Mouse (Mus musculus) heart, embryonic 10.5 days (tissue): ENCODE results near the gene Samd14. TPM values are rescaled to one million over a fixed set of nuclear protein-coding genes. Genes with fewer than 3 reads are reported as not detected.
A peak's percentile ranks its signal among the peaks of the same experiment; 100 is the strongest.

ENCODE experiments used
- DNase-seq: peaks from one replicate; pipeline ENCODE4 v3.0.0-alpha.2; 2017; ENCODE audit warnings: low spot score
- H3K27ac ChIP-seq: fragments of 300-500 bp; sonication (generic); 2 replicates; pipeline ENCODE4 v1.5.1; 2016; ENCODE audit warnings: mild to moderate bottlenecking
- H3K27me3 ChIP-seq: fragments of 300-500 bp; sonication (generic); 2 replicates; pipeline ENCODE4 v1.6.1; 2016; ENCODE audit warnings: mild to moderate bottlenecking; ENCODE audit not compliant: poor library complexity, insufficient read depth, severe bottlenecking
- H3K36me3 ChIP-seq: fragments of 300-500 bp; sonication (generic); 2 replicates; pipeline ENCODE4 v1.6.1; 2016; ENCODE audit warnings: mild to moderate bottlenecking, moderate library complexity
- H3K4me1 ChIP-seq: fragments of 300-500 bp; sonication (generic); 2 replicates; pipeline ENCODE4 v1.6.1; 2016; ENCODE audit warnings: mild to moderate bottlenecking
- H3K4me3 ChIP-seq: fragments of 300-500 bp; sonication (generic); 2 replicates; pipeline ENCODE4 v1.5.1; 2016; ENCODE audit warnings: mild to moderate bottlenecking, moderate library complexity
- H3K9me3 ChIP-seq: fragments of 300-500 bp; sonication (generic); 2 replicates; pipeline ENCODE4 v1.6.1; 2016; ENCODE audit warnings: mild to moderate bottlenecking, moderate library complexity
- WGBS: fragments of 180-500 bp; shearing (Covaris S2); methylation state at CpG from one replicate; pipeline ENCODE4 v1.1.7; 2016; 5-methylcytosine and 5-hydroxymethylcytosine counted together
- polyA plus RNA-seq: library from polyadenylated mRNA; unstranded; fragments of >200 nt; fragmentation: Nextera tagmentation; extraction: Ambion mirVana; gene quantifications from 2 replicates; pipeline ENCODE4 v1.2.1, GENCODE M21; 2016

Gene Samd14
- polyA plus RNA-seq, 1 experiment from 2014 or later, result 18.8 TPM

DNA sequence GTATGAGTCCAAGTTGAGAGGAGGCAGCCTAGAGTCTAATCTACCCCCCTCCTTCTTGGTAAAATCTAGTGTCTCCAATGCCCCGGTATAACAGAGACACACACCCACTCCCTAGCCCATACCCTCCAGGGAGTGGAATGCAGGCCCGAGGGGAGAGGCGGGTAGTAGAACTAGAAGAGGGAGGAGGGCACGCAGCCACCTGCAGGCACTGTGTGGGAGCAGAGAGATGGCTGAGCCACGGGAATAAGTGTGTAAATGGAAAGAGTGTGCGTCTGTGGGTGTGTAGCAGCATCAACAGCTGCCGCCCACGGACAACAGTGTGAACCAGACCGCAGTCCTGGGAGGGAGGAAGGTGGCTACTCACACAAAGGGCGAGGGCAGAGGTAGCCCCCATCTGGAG lies 25.2 kb downstream of the Samd14 start:
- H3K36me3 ChIP-seq, result peaks cover 37% of the 10 kb centered on the region; the same call in 1 of the 2 replicates
- WGBS, result 67% methylated on average over 10 of the region's 10 CpGs

GRCm38 (mm10) chr11:95036521-95036920 lies 26.8 kb downstream of the Samd14 start:
- Histone ChIP-seq H3K27ac (no peak overlapping the region), H3K4me3 (no peak overlapping the region), H3K4me1 (peaks cover 38% of the 10 kb centered on the region), H3K36me3 (peaks cover 35% of the 10 kb centered on the region; the same call in 1 of the 2 replicates), H3K9me3 (no peaks in the 10 kb centered on the region), H3K27me3 (peaks cover 47% of the 10 kb centered on the region)
- 91% methylated on average over 5 of the region's 5 CpGs for WGBS
- no peak for DNase-seq

More for the DNA sequence above, 25.2 kb downstream of the Samd14 start:
- peaks cover 47% of the 10 kb centered on the region for H3K27me3 ChIP-seq
- H3K4me1 ChIP-seq, result peaks cover 27% of the 10 kb centered on the region
- no peak overlapping the region for H3K27ac ChIP-seq
- H3K4me3 ChIP-seq, result no peak overlapping the region
- no peaks in the 10 kb centered on the region for H3K9me3 ChIP-seq
- no peak for DNase-seq

- no peak overlapping the region for H3K27ac ChIP-seq
- WGBS, result 55% methylated on average over 6 of the region's 6 CpGs
These were observed 27.6 kb downstream of the Samd14 start for GRCm38 (mm10) chr11:95037306-95037705.

GRCm38 (mm10) chr11:95038156-95038817 lies 28.6 kb downstream of the Samd14 start:
- H3K27ac ChIP-seq, result no peak overlapping the region
- peaks cover 39% of the 10 kb centered on the region for H3K4me1 ChIP-seq
- no peaks in the 10 kb centered on the region for H3K9me3 ChIP-seq
- peaks cover 29% of the 10 kb centered on the region for H3K27me3 ChIP-seq
- 82% methylated on average over 14 of the region's 14 CpGs for WGBS
- peaks cover 28% of the 10 kb centered on the region; the same call in 1 of the 2 replicates for H3K36me3 ChIP-seq
- no peak overlapping the region for H3K4me3 ChIP-seq
- DNase-seq, result no peak

More at GRCm38 (mm10) chr11:95037306-95037705, 27.6 kb downstream of the Samd14 start:
- Histone ChIP-seq H3K36me3 (peaks cover 28% of the 10 kb centered on the region; the same call in 1 of the 2 replicates), H3K4me3 (no peak overlapping the region), H3K27me3 (peaks cover 39% of the 10 kb centered on the region), H3K4me1 (peaks cover 46% of the 10 kb centered on the region), H3K9me3 (no peaks in the 10 kb centered on the region)
- no peak for DNase-seq

DNA sequence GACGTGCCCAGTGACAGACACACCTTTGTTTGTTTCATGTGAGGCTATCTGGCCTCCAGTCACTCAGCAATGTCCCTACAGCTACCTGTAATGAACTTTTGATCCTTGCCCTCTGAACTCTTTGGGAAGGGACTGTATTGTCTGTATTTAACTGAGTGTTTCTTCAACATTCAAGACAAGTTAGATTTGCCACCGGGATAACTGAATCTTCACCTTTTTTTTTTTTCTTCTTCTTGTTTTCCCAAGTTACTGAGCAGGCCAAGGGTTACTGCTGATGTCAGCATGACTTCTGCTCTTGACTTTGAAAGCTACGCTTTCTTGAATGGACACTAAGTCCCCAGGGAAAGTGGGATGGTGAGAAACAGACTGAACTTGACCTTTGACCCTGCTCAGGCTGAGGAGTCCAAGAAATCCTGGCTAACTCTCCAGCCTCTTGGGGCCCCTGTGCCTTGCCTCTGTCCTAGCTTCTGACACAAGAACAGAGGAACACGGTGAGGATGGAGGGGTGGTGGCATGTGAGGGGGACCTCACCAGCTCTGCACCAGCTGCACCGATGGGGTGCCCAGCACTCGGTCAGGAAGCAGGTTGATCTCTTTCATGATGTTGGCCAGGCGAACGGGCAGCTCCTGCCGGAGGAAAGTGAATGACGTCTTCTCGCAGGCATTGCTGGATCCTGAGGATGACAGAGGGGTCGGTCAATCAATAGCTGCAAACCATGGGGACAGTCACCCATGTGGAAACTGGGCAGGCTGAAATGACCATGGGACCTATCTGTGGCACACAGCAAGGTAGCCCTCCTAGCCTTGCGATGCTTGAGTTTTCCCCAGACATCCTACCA lies 29.4 kb downstream of the Samd14 start:
- DNase-seq, result no peak
- H3K4me3 ChIP-seq, result no peak overlapping the region
- H3K9me3 ChIP-seq, result no peaks in the 10 kb centered on the region
- peaks cover 23% of the 10 kb centered on the region for H3K27me3 ChIP-seq
- H3K27ac ChIP-seq, result no peak overlapping the region
- WGBS, result 80% methylated on average over 13 of the region's 13 CpGs
- H3K36me3 ChIP-seq, result peaks cover 28% of the 10 kb centered on the region; the same call in 1 of the 2 replicates
- H3K4me1 ChIP-seq, result peaks cover 31% of the 10 kb centered on the region

DNA sequence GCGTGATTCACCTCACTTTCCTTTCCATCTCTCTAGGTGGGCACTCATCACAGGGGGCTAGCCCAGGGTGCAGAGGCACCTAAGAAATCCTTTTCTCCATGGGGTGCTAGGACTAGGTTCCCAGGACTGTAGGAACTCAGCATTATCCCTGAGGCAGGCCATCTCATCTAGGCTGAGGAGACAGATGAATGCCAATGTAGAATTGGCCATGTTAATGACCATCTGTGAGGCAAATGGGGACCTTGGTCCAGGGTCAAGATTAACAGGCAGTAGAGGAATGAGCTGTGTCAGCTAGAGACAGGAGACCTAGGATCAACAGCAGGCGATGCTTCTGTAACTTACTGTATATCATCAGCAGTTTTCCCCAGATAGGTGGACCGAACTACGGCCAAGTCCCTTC lies 30.1 kb downstream of the Samd14 start:
- Histone ChIP-seq H3K9me3 (no peaks in the 10 kb centered on the region), H3K4me3 (peak overlapping the region; percentile 81), H3K36me3 (peaks cover 32% of the 10 kb centered on the region), H3K27me3 (peaks cover 22% of the 10 kb centered on the region), H3K27ac (peak overlapping the region; percentile 89), H3K4me1 (peaks cover 29% of the 10 kb centered on the region)
- DNase-seq, result no peak
- 86% methylated on average over 4 of the region's 4 CpGs for WGBS

DNA sequence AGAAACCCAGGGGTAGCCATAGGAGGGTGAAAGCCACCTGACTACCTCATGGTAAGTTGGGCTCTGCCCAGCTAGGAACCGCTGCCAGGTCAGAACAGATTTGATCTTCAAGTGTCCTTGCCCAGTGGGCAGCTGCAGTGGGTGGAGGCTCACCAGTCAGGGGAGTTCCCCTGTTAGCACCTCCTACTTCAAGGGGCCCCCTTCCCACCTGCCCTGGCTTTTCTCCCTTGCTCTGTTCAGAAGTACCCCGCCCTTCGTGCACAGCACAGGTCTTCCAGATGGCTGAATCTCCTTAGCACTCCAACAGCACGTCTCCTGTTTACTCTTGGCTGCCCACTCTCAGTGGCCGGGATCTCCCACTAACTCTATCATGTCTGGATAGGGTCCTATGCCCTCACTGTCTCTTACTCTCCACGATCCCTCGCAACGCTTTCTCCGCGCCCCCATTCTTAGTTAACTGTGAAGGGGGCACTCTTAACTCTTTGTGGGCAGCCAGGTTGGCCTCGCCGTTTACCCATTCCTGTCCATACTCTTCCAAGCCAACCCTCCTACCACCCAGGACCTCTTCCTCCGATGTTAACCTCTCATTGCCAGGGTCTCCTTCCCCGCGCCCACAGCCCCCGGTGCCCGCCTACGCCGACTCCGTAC lies 30.9 kb downstream of the Samd14 start:
- WGBS, result 2% methylated on average over 20 of the region's 20 CpGs
- Histone ChIP-seq H3K27me3 (peaks cover 22% of the 10 kb centered on the region), H3K36me3 (peaks cover 36% of the 10 kb centered on the region), H3K4me3 (peak overlapping the region; percentile 81), H3K9me3 (no peaks in the 10 kb centered on the region), H3K4me1 (peaks cover 25% of the 10 kb centered on the region), H3K27ac (peak overlapping the region; percentile 89)
- no peak for DNase-seq

DNA sequence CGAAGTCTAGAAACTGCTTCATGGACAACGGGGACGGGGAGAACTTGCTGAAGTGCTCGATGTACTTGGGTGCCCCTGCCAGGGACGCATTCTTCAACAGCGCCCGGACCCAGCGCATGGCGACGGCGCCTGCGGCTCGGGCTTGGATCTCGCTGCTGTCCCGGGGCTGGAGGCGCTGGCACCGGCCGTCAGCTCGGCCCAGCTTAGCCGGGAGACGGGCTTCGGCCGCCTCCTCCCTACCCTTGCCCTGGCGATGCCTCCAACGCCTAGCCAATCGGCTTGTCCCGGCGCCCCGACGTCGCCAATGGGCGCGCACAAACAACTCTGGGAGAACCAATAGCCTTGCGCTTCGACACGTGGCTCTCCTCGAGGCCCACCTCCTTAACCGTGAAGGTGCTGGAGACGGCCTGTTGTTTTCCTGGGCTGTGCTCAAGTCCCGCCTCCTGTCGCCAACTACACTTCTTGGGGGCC lies 31.5 kb downstream of the Samd14 start, which contains the start of gene Pdk2:
Pdk2 (minus strand) TSS at position 216 of the 471 bp plus-strand sequence.
- WGBS, result under 1% methylated on average over 41 of the region's 41 CpGs
- Histone ChIP-seq H3K4me3 (peak within 1 kb of the TSS; percentile 81), H3K27me3 (peaks cover 27% of the 10 kb centered on the region), H3K9me3 (no peaks in the 10 kb centered on the region), H3K27ac (peak within 1 kb of the TSS; percentile 89), H3K4me1 (peaks cover 25% of the 10 kb centered on the region), H3K36me3 (peaks cover 41% of the 10 kb centered on the region)
- DNase-seq, result peak; percentile 100

DNA sequence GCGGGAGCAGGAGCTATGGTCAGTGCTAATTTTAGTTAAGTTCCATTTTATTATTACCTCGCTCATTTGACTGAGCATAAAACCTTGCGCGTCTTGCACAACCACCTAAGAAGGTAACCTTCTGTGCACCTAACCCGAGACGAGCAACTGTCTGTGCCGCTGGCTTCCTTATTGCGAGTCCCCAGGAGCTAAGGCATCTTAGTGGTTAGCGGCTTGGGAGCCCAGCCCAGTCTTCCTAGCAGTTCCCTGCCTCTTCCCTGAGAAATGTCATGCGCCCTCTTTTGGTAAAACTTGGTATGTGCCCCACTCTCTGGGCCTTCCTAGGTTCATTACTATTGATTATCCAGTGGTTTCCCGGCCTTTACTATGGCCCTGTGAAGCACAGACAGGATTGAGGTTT lies 32.4 kb downstream of the Samd14 start:
- Histone ChIP-seq H3K4me3 (peak overlapping the region; percentile 81), H3K4me1 (peaks cover 25% of the 10 kb centered on the region), H3K36me3 (peaks cover 37% of the 10 kb centered on the region), H3K9me3 (no peaks in the 10 kb centered on the region), H3K27me3 (peaks cover 33% of the 10 kb centered on the region), H3K27ac (peak overlapping the region; percentile 89; the same call in 1 of the 2 replicates)
- under 1% methylated on average over 11 of the region's 11 CpGs for WGBS
- DNase-seq, result peak; percentile 89

DNA sequence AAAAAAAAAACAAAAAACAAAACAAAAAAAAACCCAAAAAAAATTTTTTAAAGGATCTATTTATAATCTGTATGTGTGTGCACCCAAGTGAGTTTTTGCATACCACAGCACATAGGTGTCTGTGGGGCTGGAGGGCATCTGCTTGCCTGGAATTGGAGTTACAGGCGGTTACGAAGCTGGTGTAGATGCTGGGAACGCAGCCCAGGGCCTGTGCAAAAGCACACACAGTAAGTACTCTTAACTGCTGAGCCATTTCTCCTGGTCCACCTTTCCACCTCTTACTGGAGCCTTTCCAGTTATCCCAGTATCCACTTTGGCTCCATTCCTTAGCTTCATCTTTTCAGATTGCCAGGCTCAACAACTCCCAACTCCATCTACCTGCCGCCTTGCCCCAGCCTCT lies 33.4 kb downstream of the Samd14 start:
- no peak overlapping the region for H3K4me3 ChIP-seq
- H3K9me3 ChIP-seq, result no peaks in the 10 kb centered on the region
- no peak for DNase-seq
- peaks cover 30% of the 10 kb centered on the region for H3K36me3 ChIP-seq
- no peak overlapping the region for H3K27ac ChIP-seq
- H3K4me1 ChIP-seq, result peaks cover 25% of the 10 kb centered on the region
- H3K27me3 ChIP-seq, result peaks cover 28% of the 10 kb centered on the region
- 87% methylated on average over 4 of the region's 4 CpGs for WGBS

GRCm38 (mm10) chr11:95043608-95044007 lies 33.9 kb downstream of the Samd14 start:
- Histone ChIP-seq H3K9me3 (no peaks in the 10 kb centered on the region), H3K27ac (no peak overlapping the region), H3K4me3 (no peak overlapping the region), H3K4me1 (peaks cover 25% of the 10 kb centered on the region), H3K36me3 (peaks cover 27% of the 10 kb centered on the region), H3K27me3 (peaks cover 28% of the 10 kb centered on the region)
- DNase-seq, result no peak
- WGBS, result 50% methylated on average over 7 of the region's 7 CpGs

- Histone ChIP-seq H3K4me1 (peaks cover 25% of the 10 kb centered on the region), H3K4me3 (no peak overlapping the region), H3K9me3 (no peaks in the 10 kb centered on the region), H3K27ac (no peak overlapping the region), H3K36me3 (peaks cover 24% of the 10 kb centered on the region), H3K27me3 (peaks cover 28% of the 10 kb centered on the region)
- no peak for DNase-seq
- WGBS, result 52% methylated on average over 13 of the region's 13 CpGs
These were observed 34.6 kb downstream of the Samd14 start for GRCm38 (mm10) chr11:95044185-95044870.
